Mouse (Mus musculus) intestine, postnatal 0 days (tissue): ENCODE measurements at regions not wholly inside any gene's neighbourhood (a gene's known extent, or its start where the extent isn't known, plus 50 kb on each side); places are given as distances from the start of the nearest gene placed in this dataset.
A peak's percentile ranks its signal among the peaks of the same experiment; 100 is the strongest.

Experiments used
- ATAC-seq: fragments of 200-750 bp; cut with Nextera tagmentation; 2 replicates; pipeline ENCODE4 v1.8.0; 2017; ENCODE audit warnings: mild to moderate bottlenecking, moderate TSS enrichment, moderate library complexity
- H3K27ac ChIP-seq: fragments of 300-500 bp; sonication (generic); 2 replicates; pipeline ENCODE4 v1.5.1; 2014; ENCODE audit warnings: mild to moderate bottlenecking, low read depth, low read length, moderate library complexity
- H3K27me3 ChIP-seq: fragments of 300-500 bp; sonication (generic); replicated peaks from 2 replicates; pipeline ENCODE4 v1.6.1; 2014; ENCODE audit warnings: low read length, mixed read lengths; ENCODE audit not compliant: control insufficient read depth, insufficient read depth
- H3K36me3 ChIP-seq: fragments of 300-500 bp; sonication (generic); 2 replicates; pipeline ENCODE4 v1.6.1; 2014; ENCODE audit warnings: mild to moderate bottlenecking, moderate library complexity; ENCODE audit not compliant: control insufficient read depth, insufficient read depth
- H3K4me1 ChIP-seq: fragments of 300-500 bp; sonication (generic); replicated peaks from 2 replicates; pipeline ENCODE4 v1.6.1; 2014; ENCODE audit warnings: antibody characterized with exemption, low read length, mixed read lengths; ENCODE audit not compliant: control insufficient read depth, insufficient read depth
- H3K4me2 ChIP-seq: fragments of 300-500 bp; sonication (generic); replicated peaks from 2 replicates; pipeline ENCODE4 v1.6.1; 2014; ENCODE audit warnings: low read depth, mild to moderate bottlenecking, moderate library complexity
- H3K4me3 ChIP-seq: fragments of 300-500 bp; sonication (generic); 2 replicates; pipeline ENCODE4 v1.5.1; 2014; ENCODE audit warnings: low read depth, low read length
- H3K9ac ChIP-seq: fragments of 300-500 bp; sonication (generic); 2 replicates; pipeline ENCODE4 v1.6.1; 2014; ENCODE audit warnings: mild to moderate bottlenecking, low read depth, low read length
- H3K9me3 ChIP-seq: fragments of 300-500 bp; sonication (generic); 2 replicates; pipeline ENCODE4 v1.6.1; 2016; ENCODE audit warnings: mixed run types; ENCODE audit not compliant: control insufficient read depth
- CTCF ChIP-seq: sonication (generic); IDR thresholded peaks from 2 replicates; pipeline ENCODE4 v1.5.1; 2016; ENCODE audit warnings: low read depth, mild to moderate bottlenecking, control low read depth, antibody characterized with exemption, moderate library complexity
- WGBS: fragments of 180-500 bp; shearing (Covaris S2); extraction: QIAGEN DNeasy Blood & Tissue Kit; methylation state at CpG from one replicate; pipeline ENCODE4 v1.1.7; 2014; 5-methylcytosine and 5-hydroxymethylcytosine counted together

- no peaks in the 10 kb centered on the region for H3K27me3 ChIP-seq
- H3K9ac ChIP-seq = no peak overlapping the region
- no peak overlapping the region for H3K4me2 ChIP-seq
- no peak overlapping the region for H3K4me3 ChIP-seq
- no peaks in the 10 kb centered on the region for H3K36me3 ChIP-seq
- no peak overlapping the region for H3K27ac ChIP-seq
- no peaks in the 10 kb centered on the region for H3K9me3 ChIP-seq
- no peaks in the 10 kb centered on the region for H3K4me1 ChIP-seq
- no peak for ATAC-seq
- 78% methylated on average over 3 of the region's 3 CpGs for WGBS
- TF ChIP-seq CTCF = no peak
Observed at GRCm38 (mm10) chr10:66941974-66942373, 154.0 kb upstream of the Jmjd1c start.

- no peak for TF ChIP-seq CTCF
- H3K9ac ChIP-seq = no peak overlapping the region
- H3K36me3 ChIP-seq = no peaks in the 10 kb centered on the region
- WGBS = 39% methylated on average over 5 of the region's 5 CpGs
- no peak overlapping the region for H3K4me2 ChIP-seq
- H3K4me1 ChIP-seq = no peaks in the 10 kb centered on the region
- no peak overlapping the region for H3K4me3 ChIP-seq
- no peaks in the 10 kb centered on the region for H3K9me3 ChIP-seq
- H3K27me3 ChIP-seq = no peaks in the 10 kb centered on the region
- no peak overlapping the region for H3K27ac ChIP-seq
- ATAC-seq = no peak
Observed at GRCm38 (mm10) chr10:66943875-66944274, 152.1 kb upstream of the Jmjd1c start.

- Histone ChIP-seq H3K9me3 (no peaks in the 10 kb centered on the region), H3K27ac (peak overlapping the region; percentile 66), H3K36me3 (no peaks in the 10 kb centered on the region), H3K4me3 (no peak overlapping the region), H3K9ac (no peak overlapping the region), H3K4me2 (no peak overlapping the region), H3K27me3 (no peaks in the 10 kb centered on the region), H3K4me1 (no peaks in the 10 kb centered on the region)
- peak; percentile 93 for ATAC-seq
- WGBS = 27% methylated on average over 2 of the region's 2 CpGs
- no peak for TF ChIP-seq CTCF
Observed at GRCm38 (mm10) chr10:66946161-66946560, 149.8 kb upstream of the Jmjd1c start.

- Histone ChIP-seq H3K27ac (no peak overlapping the region), H3K4me2 (no peak overlapping the region), H3K9me3 (no peaks in the 10 kb centered on the region), H3K9ac (no peak overlapping the region), H3K4me1 (no peaks in the 10 kb centered on the region), H3K4me3 (no peak overlapping the region), H3K36me3 (no peaks in the 10 kb centered on the region), H3K27me3 (no peaks in the 10 kb centered on the region)
- TF ChIP-seq CTCF = no peak
- no peak for ATAC-seq
- WGBS = 98% methylated on average over 2 of the region's 2 CpGs
Observed at GRCm38 (mm10) chr10:66948329-66948728, 147.6 kb upstream of the Jmjd1c start.

GRCm38 (mm10) chr10:66950441-66950840, 145.5 kb upstream of the Jmjd1c start:
- H3K9me3 ChIP-seq = no peaks in the 10 kb centered on the region
- H3K27me3 ChIP-seq = no peaks in the 10 kb centered on the region
- no peaks in the 10 kb centered on the region for H3K4me1 ChIP-seq
- no peak for TF ChIP-seq CTCF
- H3K36me3 ChIP-seq = no peaks in the 10 kb centered on the region
- WGBS = 88% methylated on average over 4 of the region's 4 CpGs
- no peak overlapping the region for H3K4me3 ChIP-seq
- H3K9ac ChIP-seq = no peak overlapping the region
- ATAC-seq = no peak
- no peak overlapping the region for H3K27ac ChIP-seq
- no peak overlapping the region for H3K4me2 ChIP-seq

DNA sequence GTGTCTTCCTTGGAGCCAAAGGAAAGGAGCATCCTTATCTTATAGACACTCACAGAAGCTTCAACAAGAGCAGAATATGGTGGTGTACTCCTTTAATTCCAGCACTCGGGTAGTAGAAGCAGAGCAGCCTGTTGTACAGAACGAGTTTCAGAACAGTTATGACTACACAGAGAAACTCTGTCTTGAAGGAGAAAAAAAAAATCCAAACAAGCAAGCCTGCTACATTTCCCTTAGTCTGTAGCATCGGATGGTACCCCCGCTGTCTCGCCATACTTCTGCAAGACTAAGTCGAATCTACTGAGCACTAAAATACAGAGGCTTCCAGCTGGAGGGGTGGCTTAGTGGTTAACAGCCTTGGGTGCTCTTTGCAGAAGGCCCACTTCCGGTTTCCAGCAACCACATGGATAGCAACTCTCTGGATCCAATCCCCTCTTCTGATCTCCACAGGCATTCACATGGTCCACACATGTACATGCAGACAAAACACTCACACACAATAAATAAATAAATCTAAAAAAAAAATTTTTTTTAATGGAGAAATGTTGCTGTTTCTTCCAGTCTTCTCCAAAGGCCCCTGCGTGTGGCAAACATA, 144.6 kb upstream of the Jmjd1c start:
- 86% methylated on average over 8 of the region's 8 CpGs for WGBS
- H3K27me3 ChIP-seq = no peaks in the 10 kb centered on the region
- H3K4me3 ChIP-seq = no peak overlapping the region
- ATAC-seq = no peak
- H3K9ac ChIP-seq = no peak overlapping the region
- no peaks in the 10 kb centered on the region for H3K4me1 ChIP-seq
- H3K36me3 ChIP-seq = no peaks in the 10 kb centered on the region
- H3K9me3 ChIP-seq = no peaks in the 10 kb centered on the region
- H3K4me2 ChIP-seq = no peak overlapping the region
- no peak overlapping the region for H3K27ac ChIP-seq
- no peak for TF ChIP-seq CTCF

- Histone ChIP-seq H3K27ac (no peak overlapping the region), H3K9me3 (no peaks in the 10 kb centered on the region), H3K36me3 (no peaks in the 10 kb centered on the region), H3K9ac (no peak overlapping the region), H3K4me1 (no peaks in the 10 kb centered on the region), H3K27me3 (no peaks in the 10 kb centered on the region), H3K4me3 (no peak overlapping the region), H3K4me2 (no peak overlapping the region)
- no peak for TF ChIP-seq CTCF
- ATAC-seq = no peak
- 44% methylated on average over 9 of the region's 9 CpGs for WGBS
Observed at GRCm38 (mm10) chr10:66951935-66952334, 144.0 kb upstream of the Jmjd1c start.
